Mouse (Mus musculus) E14TG2a.4 (cell line): ENCODE results near the gene B3gnt7.

Experiments used
- CTCF ChIP-seq: conservative IDR thresholded peaks from 2 replicates; pipeline ENCODE4 v1.5.1; 2014; ENCODE audit warnings: low read length
- NANOG ChIP-seq: IDR thresholded peaks from 2 replicates; pipeline ENCODE4 v1.6.1; 2014; ENCODE audit warnings: borderline replicate concordance, low read length, mixed read lengths

DNA sequence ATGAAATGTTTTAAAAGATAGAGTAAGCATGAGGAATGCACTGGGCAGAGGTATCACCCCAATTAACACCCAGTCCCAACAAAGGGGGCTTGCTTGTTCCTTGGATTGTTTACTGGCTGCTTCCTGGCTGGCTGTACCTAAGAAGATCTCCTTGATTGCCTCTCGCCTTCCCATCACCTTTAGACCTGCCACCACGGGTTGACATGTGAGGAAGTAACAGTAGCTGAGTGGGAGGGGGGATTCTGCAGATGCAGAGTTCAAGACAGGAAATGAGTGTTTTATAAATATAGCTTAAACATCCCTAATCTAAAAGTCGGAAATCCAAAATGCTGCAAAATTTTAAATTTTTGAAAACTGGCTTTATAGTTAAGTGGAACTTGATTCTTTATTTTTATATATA is 37.6 kb upstream of the B3gnt7 start:
- TF ChIP-seq CTCF (no peak), NANOG (no peak)
